13 mouse cellular contexts compared by ENCODE assay signal in genomic region chr8:120342847-120343548, GRCm38 (mm10).
DNase-seq lines count a peak whose midpoint lies in the region; ATAC-seq and TF ChIP-seq lines count a peak whose summit lies in the region.
"Had no signal": no experiment of that assay in that cellular context is flagged by ENCODE, and none has a peak within 500 bp of the region (broad histone marks: within the 10 kb centered on the region; RNA-seq: fewer than 3 reads in every experiment).

No protein-coding gene starts in this region.

- no peak overlapping the region for H3K9ac ChIP-seq in heart, embryonic 15.5 days
- no peak overlapping the region for H3K9ac ChIP-seq in liver, embryonic 15.5 days
- H3K9ac ChIP-seq in stomach, postnatal 0 days (ENCODE audit: low read length): no peak overlapping the region
- H3K9ac ChIP-seq: limb, embryonic 15.5 days had no signal

- TF ChIP-seq CTCF in stomach, postnatal 0 days (IDR thresholded peaks at IDR 0.05; ENCODE audit: low read depth): no peak

- H3K27ac ChIP-seq in heart, embryonic 15.5 days: peak overlapping the region; percentile 4; the same call in 1 of the 2 replicates
- H3K27ac ChIP-seq in liver, embryonic 15.5 days (replicated peaks): no peak overlapping the region
- H3K27ac ChIP-seq in stomach, postnatal 0 days (replicated peaks): no peak overlapping the region
- H3K27ac ChIP-seq: limb, embryonic 15.5 days had no signal

- 50% methylated on average over 7 of the region's 7 CpGs for WGBS in heart, embryonic 15.5 days
- WGBS in liver, embryonic 15.5 days (ENCODE audit: insufficient replicate concordance): 56% methylated on average over 7 of the region's 7 CpGs
- 64% methylated on average over 7 of the region's 7 CpGs for WGBS in stomach, postnatal 0 days

- H3K36me3 ChIP-seq in heart, embryonic 15.5 days: no peaks in the 10 kb centered on the region
- H3K36me3 ChIP-seq in liver, embryonic 15.5 days (replicated peaks): no peaks in the 10 kb centered on the region
- no peaks in the 10 kb centered on the region for H3K36me3 ChIP-seq in stomach, postnatal 0 days (ENCODE audit: control insufficient read depth, insufficient read depth, low read length)
- H3K36me3 ChIP-seq: limb, embryonic 15.5 days had no signal

- H3K27me3 ChIP-seq in heart, embryonic 15.5 days: no peaks in the 10 kb centered on the region
- peaks cover 7% of the 10 kb centered on the region for H3K27me3 ChIP-seq in liver, embryonic 15.5 days
- H3K27me3 ChIP-seq in stomach, postnatal 0 days (ENCODE audit: control insufficient read depth, insufficient read depth, low read length): no peaks in the 10 kb centered on the region

- H3K9me3 ChIP-seq in heart, embryonic 15.5 days (replicated peaks): no peaks in the 10 kb centered on the region
- no peaks in the 10 kb centered on the region for H3K9me3 ChIP-seq in liver, embryonic 15.5 days (replicated peaks)
- H3K9me3 ChIP-seq in stomach, postnatal 0 days (ENCODE audit: control insufficient read depth, low read length): no peaks in the 10 kb centered on the region
- H3K9me3 ChIP-seq: limb, embryonic 15.5 days had no signal

- ATAC-seq in heart, embryonic 15.5 days (replicated peaks; ENCODE audit: insufficient number of reproducible peaks, insufficient read depth, low FRiP score, low read depth): no peak
- ATAC-seq in liver, embryonic 15.5 days (ENCODE audit: insufficient read depth): no peak
- no peak for ATAC-seq in stomach, postnatal 0 days (ENCODE audit: low FRiP score, low TSS enrichment)

- no peak for TF ChIP-seq EP300 in stomach, postnatal 0 days (optimal IDR thresholded peaks at IDR 0.05)

- H3K4me2 ChIP-seq in heart, embryonic 15.5 days: no peak overlapping the region
- H3K4me2 ChIP-seq in liver, embryonic 15.5 days: peak overlapping the region; percentile 26
- H3K4me2 ChIP-seq in stomach, postnatal 0 days (replicated peaks; ENCODE audit: low read depth): no peak overlapping the region
- H3K4me2 ChIP-seq: limb, embryonic 15.5 days had no signal

- DNase-seq in heart, adult 9 months (ENCODE audit: low spot score in 2 of 2): no peak
- peak; percentile 92 for DNase-seq in retina, postnatal 1 day
- DNase-seq in retina, embryonic 14.5 days (ENCODE audit: low spot score): no peak
- DNase-seq in yolk sac, embryonic 10.5 days (ENCODE audit: low spot score): no peak
- DNase-seq in frontal cortex, postnatal 10 days (ENCODE audit: low spot score in 2 of 2): no peak
- no peak for DNase-seq in stomach, postnatal 0 days (ENCODE audit: low spot score)
- DNase-seq: cerebellum, postnatal 25 days; heart, adult 11 months; kidney, adult 11 months; thymus, postnatal 36 days had no signal

- peaks cover 46% of the 10 kb centered on the region for H3K4me1 ChIP-seq in heart, embryonic 15.5 days (replicated peaks)
- H3K4me1 ChIP-seq in liver, embryonic 15.5 days (replicated peaks): peaks cover 36% of the 10 kb centered on the region
- no peaks in the 10 kb centered on the region for H3K4me1 ChIP-seq in stomach, postnatal 0 days (replicated peaks; ENCODE audit: control insufficient read depth, insufficient read depth)

- no peak overlapping the region for H3K4me3 ChIP-seq in heart, embryonic 15.5 days
- H3K4me3 ChIP-seq in liver, embryonic 15.5 days (replicated peaks): no peak overlapping the region
- H3K4me3 ChIP-seq in stomach, postnatal 0 days (ENCODE audit: low read depth, low read length): no peak overlapping the region
- H3K4me3 ChIP-seq: limb, embryonic 15.5 days had no signal
